Mouse (Mus musculus) heart, embryonic 11.5 days (tissue): ENCODE results near the gene Cnst. TPM values are rescaled to one million over a fixed set of nuclear protein-coding genes. Genes with fewer than 3 reads are reported as not detected.

ENCODE experiments used
- ATAC-seq: fragments of 200-750 bp; cut with Nextera tagmentation; replicated peaks from 2 replicates; pipeline ENCODE4 v1.8.0; 2017; ENCODE audit warnings: moderate library complexity; ENCODE audit not compliant: insufficient number of reproducible peaks, low FRiP score, low TSS enrichment
- H3K27ac ChIP-seq: fragments of 300-500 bp; sonication (generic); 2 replicates; pipeline ENCODE4 v1.5.1; 2014; ENCODE audit warnings: mild to moderate bottlenecking, low read depth, low read length
- H3K27me3 ChIP-seq: fragments of 300-500 bp; sonication (generic); 2 replicates; pipeline ENCODE4 v1.6.1; 2014; ENCODE audit warnings: mild to moderate bottlenecking, low read length, mixed read lengths; ENCODE audit not compliant: control insufficient read depth, insufficient read depth
- H3K36me3 ChIP-seq: fragments of 300-500 bp; sonication (generic); 2 replicates; pipeline ENCODE4 v1.6.1; 2014; ENCODE audit warnings: mild to moderate bottlenecking, low read length, moderate library complexity, mixed read lengths; ENCODE audit not compliant: control insufficient read depth, insufficient read depth
- H3K4me1 ChIP-seq: fragments of 300-500 bp; sonication (generic); 2 replicates; pipeline ENCODE4 v1.6.1; 2014; ENCODE audit warnings: low read length; ENCODE audit not compliant: control insufficient read depth, insufficient read depth
- H3K4me2 ChIP-seq: fragments of 300-500 bp; sonication (generic); 2 replicates; pipeline ENCODE4 v1.6.1; 2014; ENCODE audit warnings: mild to moderate bottlenecking, moderate library complexity
- H3K4me3 ChIP-seq: fragments of 300-500 bp; sonication (generic); 2 replicates; pipeline ENCODE4 v1.5.1; 2014; ENCODE audit warnings: low read depth, low read length
- H3K9ac ChIP-seq: fragments of 300-500 bp; sonication (generic); 2 replicates; pipeline ENCODE4 v1.6.1; 2014; ENCODE audit warnings: mild to moderate bottlenecking, low read depth, low read length, moderate library complexity
- H3K9me3 ChIP-seq: fragments of 300-500 bp; sonication (generic); replicated peaks from 2 replicates; pipeline ENCODE4 v1.6.1; 2016; ENCODE audit warnings: low read length; ENCODE audit not compliant: control insufficient read depth
- WGBS: fragments of 180-500 bp; shearing (Covaris S2); extraction: QIAGEN DNeasy Blood & Tissue Kit; methylation state at CpG from one replicate; pipeline ENCODE4 v1.1.7; 2014; ENCODE audit not compliant: insufficient replicate concordance; 5-methylcytosine and 5-hydroxymethylcytosine counted together
- polyA plus RNA-seq: library from polyadenylated mRNA; unstranded; fragments of >200 nt; fragmentation: Nextera tagmentation; extraction: Ambion mirVana; gene quantifications from 2 replicates; pipeline ENCODE4 v1.2.1, GENCODE M21; 2014

The Cnst gene
- polyA plus RNA-seq, 1 experiment from 2014 or later, result 13.2 TPM

GRCm38 (mm10) chr1:179649324-179649723 lies 103.2 kb downstream of the Cnst start:
- WGBS, result 62% methylated on average over 3 of the region's 3 CpGs
- Histone ChIP-seq H3K27ac (no peak overlapping the region), H3K9ac (no peak overlapping the region), H3K4me2 (no peak overlapping the region), H3K36me3 (no peaks in the 10 kb centered on the region), H3K4me3 (no peak overlapping the region), H3K4me1 (no peaks in the 10 kb centered on the region), H3K27me3 (no peaks in the 10 kb centered on the region), H3K9me3 (no peaks in the 10 kb centered on the region)
- no peak for ATAC-seq

GRCm38 (mm10) chr1:179650284-179650683 lies 104.1 kb downstream of the Cnst start:
- Histone ChIP-seq H3K4me2 (no peak overlapping the region), H3K9me3 (no peaks in the 10 kb centered on the region), H3K4me1 (no peaks in the 10 kb centered on the region), H3K4me3 (no peak overlapping the region), H3K9ac (no peak overlapping the region), H3K36me3 (no peaks in the 10 kb centered on the region), H3K27me3 (no peaks in the 10 kb centered on the region), H3K27ac (no peak overlapping the region)
- WGBS, result 59% methylated on average over 4 of the region's 4 CpGs
- no peak for ATAC-seq

GRCm38 (mm10) chr1:179651224-179651623 lies 105.1 kb downstream of the Cnst start:
- Histone ChIP-seq H3K27me3 (no peaks in the 10 kb centered on the region), H3K36me3 (no peaks in the 10 kb centered on the region), H3K4me3 (no peak overlapping the region), H3K9me3 (no peaks in the 10 kb centered on the region), H3K27ac (no peak overlapping the region), H3K4me2 (no peak overlapping the region), H3K4me1 (no peaks in the 10 kb centered on the region), H3K9ac (no peak overlapping the region)
- WGBS, result 69% methylated on average over 5 of the region's 5 CpGs
- no peak for ATAC-seq

GRCm38 (mm10) chr1:179663065-179663464 lies 116.9 kb downstream of the Cnst start:
- no peaks in the 10 kb centered on the region for H3K9me3 ChIP-seq
- 68% methylated on average over 5 of the region's 5 CpGs for WGBS
- no peaks in the 10 kb centered on the region for H3K4me1 ChIP-seq
- no peak overlapping the region for H3K4me2 ChIP-seq
- no peak for ATAC-seq
- H3K36me3 ChIP-seq, result no peaks in the 10 kb centered on the region
- no peak overlapping the region for H3K9ac ChIP-seq
- H3K27ac ChIP-seq, result no peak overlapping the region
- no peaks in the 10 kb centered on the region for H3K27me3 ChIP-seq
- H3K4me3 ChIP-seq, result no peak overlapping the region

GRCm38 (mm10) chr1:179664309-179664930 lies 118.2 kb downstream of the Cnst start:
- no peaks in the 10 kb centered on the region for H3K9me3 ChIP-seq
- no peak overlapping the region for H3K27ac ChIP-seq
- H3K4me3 ChIP-seq, result no peak overlapping the region
- no peak for ATAC-seq
- H3K9ac ChIP-seq, result no peak overlapping the region
- no peak overlapping the region for H3K4me2 ChIP-seq
- H3K4me1 ChIP-seq, result peaks cover 4% of the 10 kb centered on the region; the same call in 1 of the 2 replicates
- no peaks in the 10 kb centered on the region for H3K27me3 ChIP-seq
- no peaks in the 10 kb centered on the region for H3K36me3 ChIP-seq
- 77% methylated on average over 4 of the region's 4 CpGs for WGBS

GRCm38 (mm10) chr1:179666971-179667370 lies 120.8 kb downstream of the Cnst start:
- ATAC-seq, result no peak
- WGBS, result 70% methylated on average over 2 of the region's 2 CpGs
- peak overlapping the region; percentile 74; the same call in 1 of the 2 replicates for H3K4me2 ChIP-seq
- H3K9ac ChIP-seq, result no peak overlapping the region
- H3K36me3 ChIP-seq, result no peaks in the 10 kb centered on the region
- no peaks in the 10 kb centered on the region for H3K27me3 ChIP-seq
- no peak overlapping the region for H3K4me3 ChIP-seq
- H3K27ac ChIP-seq, result no peak overlapping the region
- H3K9me3 ChIP-seq, result no peaks in the 10 kb centered on the region
- H3K4me1 ChIP-seq, result peaks cover 6% of the 10 kb centered on the region; the same call in 1 of the 2 replicates

GRCm38 (mm10) chr1:179667450-179667849 lies 121.3 kb downstream of the Cnst start:
- Histone ChIP-seq H3K4me1 (peaks cover 6% of the 10 kb centered on the region; the same call in 1 of the 2 replicates), H3K36me3 (no peaks in the 10 kb centered on the region), H3K4me2 (peak overlapping the region; percentile 74), H3K27me3 (no peaks in the 10 kb centered on the region), H3K9me3 (no peaks in the 10 kb centered on the region), H3K4me3 (peak overlapping the region; percentile 83), H3K9ac (peak overlapping the region; percentile 87), H3K27ac (peak overlapping the region; percentile 88)
- ATAC-seq, result peak; percentile 8; the same call in 1 of the 2 replicates
- WGBS, result 9% methylated on average over 7 of the region's 7 CpGs

- Histone ChIP-seq H3K9me3 (no peaks in the 10 kb centered on the region), H3K4me1 (peaks cover 6% of the 10 kb centered on the region; the same call in 1 of the 2 replicates), H3K27me3 (no peaks in the 10 kb centered on the region), H3K27ac (peak within 1 kb of the TSS; percentile 88), H3K36me3 (no peaks in the 10 kb centered on the region), H3K4me3 (peak within 1 kb of the TSS; percentile 83), H3K9ac (peak within 1 kb of the TSS; percentile 87), H3K4me2 (peak within 1 kb of the TSS; percentile 74)
- ATAC-seq, result peak; percentile 91
- WGBS, result under 1% methylated on average over 82 of the region's 84 CpGs
Observed at GRCm38 (mm10) chr1:179668013-179668805, 122.0 kb downstream of the Cnst start, which contains the start of gene Sccpdh. Gene Sccpdh (plus strand): TSS chr1:179668210.
